Mouse (Mus musculus) central nervous system, embryonic 14 days (tissue): ENCODE data around the gene Gm11009. TPM values are rescaled to one million over a fixed set of nuclear protein-coding genes. Genes with fewer than 3 reads are reported as not detected.

Experiments used
- polyA plus RNA-seq: library from polyadenylated mRNA; depleted of rRNA; stranded (reverse); fragments of >200 nt; gene quantifications from 2 replicates; pipeline ENCODE4 v1.2.3, GENCODE M21; 2012; rRNA removed

Gene Gm11009
- not detected in 2 replicates for polyA plus RNA-seq

DNA sequence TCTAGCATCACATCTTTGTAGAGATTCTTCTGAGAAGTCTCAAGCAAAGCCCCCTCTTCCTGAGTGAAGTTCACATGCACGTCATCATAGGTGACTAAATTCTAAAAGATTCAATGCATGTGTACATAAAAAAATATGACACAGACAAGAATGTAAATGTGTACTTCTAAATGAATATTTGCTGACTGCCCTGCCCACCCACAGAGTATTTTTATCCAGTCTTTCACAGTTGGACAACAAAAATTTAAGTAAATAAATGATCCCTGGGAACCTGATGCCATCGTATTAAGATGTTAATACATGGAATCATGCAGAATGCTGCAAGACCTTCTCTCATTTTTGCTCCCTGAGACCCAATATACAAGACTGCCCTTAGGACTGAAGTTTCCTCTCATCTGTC, at the start of gene Gm11009:
Gene Gm11009, minus strand, starts transcription at position 101 of the 400 bp plus-strand sequence.

Other genes with a start within 250 kb of the Gm11009 start
- 0.68 and 0.96 TPM in 2 replicates for gene Gm2004, start 169.7 kb downstream of the Gm11009 start, polyA plus RNA-seq
- gene 2210418O10Rik, start 92.9 kb downstream of the Gm11009 start, polyA plus RNA-seq: 4.8 and 5.2 TPM in 2 replicates
- gene Gm14435, start 104.1 kb upstream of the Gm11009 start, polyA plus RNA-seq: 1.5 and 2.1 TPM in 2 replicates
- gene Gm14434, start 167.3 kb upstream of the Gm11009 start, polyA plus RNA-seq: 15.8 and 16.7 TPM in 2 replicates
- gene Zfp967, start 201.6 kb upstream of the Gm11009 start, polyA plus RNA-seq: not detected in 2 replicates